Mouse (Mus musculus) hindbrain, embryonic 14.5 days (tissue): ENCODE measurements around the gene E330017A01Rik. TPM values are rescaled to one million over a fixed set of nuclear protein-coding genes. Genes with fewer than 3 reads are reported as not detected.

Source experiments
- ATAC-seq: fragments of 200-750 bp; cut with Nextera tagmentation; 2 replicates; pipeline ENCODE4 v1.8.0; 2017; ENCODE audit warnings: moderate number of reproducible peaks, mild to moderate bottlenecking, moderate TSS enrichment, moderate library complexity; ENCODE audit not compliant: low FRiP score
- DNase-seq: peaks from one replicate; pipeline ENCODE4 v3.0.0-alpha.2; 2015; ENCODE audit warnings: low spot score
- H3K27ac ChIP-seq: fragments of 300-500 bp; sonication (generic); 2 replicates; pipeline ENCODE4 v1.5.1; 2014; ENCODE audit warnings: mild to moderate bottlenecking, moderate library complexity
- H3K27me3 ChIP-seq: fragments of 300-500 bp; sonication (generic); 2 replicates; pipeline ENCODE4 v1.6.1; 2014; ENCODE audit warnings: mild to moderate bottlenecking, low read length, mixed read lengths; ENCODE audit not compliant: control insufficient read depth, insufficient read depth
- H3K36me3 ChIP-seq: fragments of 300-500 bp; sonication (generic); replicated peaks from 2 replicates; pipeline ENCODE4 v1.6.1; 2014; ENCODE audit not compliant: control insufficient read depth, insufficient read depth
- H3K4me1 ChIP-seq: fragments of 300-500 bp; sonication (generic); replicated peaks from 2 replicates; pipeline ENCODE4 v1.6.1; 2014; ENCODE audit warnings: antibody characterized with exemption, low read length, mixed read lengths; ENCODE audit not compliant: control insufficient read depth, insufficient read depth
- H3K4me2 ChIP-seq: fragments of 300-500 bp; sonication (generic); replicated peaks from 2 replicates; pipeline ENCODE4 v1.6.1; 2014; ENCODE audit warnings: mild to moderate bottlenecking, moderate library complexity
- H3K4me3 ChIP-seq: fragments of 300-500 bp; sonication (generic); replicated peaks from 2 replicates; pipeline ENCODE4 v1.5.1; 2014; ENCODE audit warnings: mild to moderate bottlenecking, low read length
- H3K9ac ChIP-seq: fragments of 300-500 bp; sonication (generic); 2 replicates; pipeline ENCODE4 v1.6.1; 2014
- H3K9me3 ChIP-seq: fragments of 300-500 bp; sonication (generic); 2 replicates; pipeline ENCODE4 v1.6.1; 2016; ENCODE audit warnings: low read length; ENCODE audit not compliant: control insufficient read depth
- WGBS: fragments of 180-500 bp; shearing (Covaris S2); extraction: QIAGEN DNeasy Blood & Tissue Kit; methylation state at CpG from one replicate; pipeline ENCODE4 v1.1.7; 2014; 5-methylcytosine and 5-hydroxymethylcytosine counted together
- polyA plus RNA-seq: library from polyadenylated mRNA; unstranded; fragments of >200 nt; fragmentation: Nextera tagmentation; extraction: Ambion mirVana; gene quantifications from 2 replicates; pipeline ENCODE4 v1.2.1, GENCODE M21; 2014

The E330017A01Rik gene
- polyA plus RNA-seq, 1 experiment from 2014 or later, result not detected

- Histone ChIP-seq H3K4me1 (peaks cover 6% of the 10 kb centered on the region), H3K4me3 (no peak overlapping the region), H3K9me3 (no peaks in the 10 kb centered on the region), H3K4me2 (no peak overlapping the region), H3K27me3 (no peaks in the 10 kb centered on the region), H3K36me3 (peaks cover 60% of the 10 kb centered on the region), H3K27ac (no peak overlapping the region), H3K9ac (no peak overlapping the region)
- ATAC-seq (no peak), DNase-seq (no peak)
- WGBS, result 89% methylated on average over 7 of the region's 7 CpGs
These were observed 37.6 kb upstream of the E330017A01Rik start for GRCm38 (mm10) chr16:58676156-58676555.

DNA sequence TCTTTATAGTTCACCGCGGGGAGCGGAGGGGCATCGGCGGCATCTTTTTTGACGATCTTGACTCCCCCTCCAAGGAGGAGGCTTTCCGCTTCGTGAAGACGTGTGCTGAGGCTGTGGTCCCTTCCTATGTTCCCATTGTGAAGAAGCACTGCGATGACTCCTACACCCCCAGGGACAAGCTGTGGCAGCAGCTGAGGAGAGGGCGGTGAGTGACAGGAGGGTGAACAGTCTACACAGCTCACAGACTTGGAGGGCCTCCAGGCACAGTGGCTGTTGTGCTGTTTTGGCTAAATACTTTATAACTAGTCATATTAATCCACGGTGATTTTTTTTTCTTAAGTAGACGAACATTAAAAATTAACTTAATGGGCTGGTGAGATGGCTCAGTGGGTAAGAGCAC, 36.7 kb upstream of the E330017A01Rik start:
- Histone ChIP-seq H3K36me3 (peaks cover 54% of the 10 kb centered on the region), H3K4me2 (no peak overlapping the region), H3K9me3 (no peaks in the 10 kb centered on the region), H3K27ac (no peak overlapping the region), H3K4me1 (peaks cover 7% of the 10 kb centered on the region), H3K4me3 (no peak overlapping the region), H3K9ac (no peak overlapping the region), H3K27me3 (no peaks in the 10 kb centered on the region)
- DNase-seq, result no peak
- 87% methylated on average over 13 of the region's 13 CpGs for WGBS
- ATAC-seq, result no peak

- H3K27ac ChIP-seq, result no peak overlapping the region
- peaks cover 7% of the 10 kb centered on the region for H3K4me1 ChIP-seq
- peaks cover 54% of the 10 kb centered on the region for H3K36me3 ChIP-seq
- H3K4me2 ChIP-seq, result no peak overlapping the region
- DNase-seq, result no peak
- 94% methylated on average over 15 of the region's 15 CpGs for WGBS
- no peaks in the 10 kb centered on the region for H3K9me3 ChIP-seq
- no peak overlapping the region for H3K4me3 ChIP-seq
- H3K9ac ChIP-seq, result no peak overlapping the region
- no peak for ATAC-seq
- no peaks in the 10 kb centered on the region for H3K27me3 ChIP-seq
These were observed 35.4 kb upstream of the E330017A01Rik start for GRCm38 (mm10) chr16:58673811-58674410.

DNA sequence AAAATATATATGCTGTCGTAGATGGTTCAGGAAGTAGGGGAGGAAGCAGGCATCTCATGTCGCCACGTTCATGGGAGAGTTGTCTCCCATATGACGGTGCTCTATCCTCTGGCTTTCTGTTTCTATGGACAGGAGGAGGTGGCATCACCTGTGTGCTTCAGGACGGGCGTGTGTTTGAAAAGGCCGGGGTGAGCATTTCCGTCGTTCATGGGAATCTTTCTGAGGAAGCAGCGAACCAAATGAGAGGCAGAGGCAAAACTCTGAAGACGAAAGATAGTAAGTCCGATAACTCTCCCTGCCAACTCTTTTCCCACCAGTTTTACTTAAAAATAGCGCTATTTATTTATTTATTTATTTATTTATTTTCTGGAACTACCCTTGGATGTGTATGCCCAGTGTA, 33.9 kb upstream of the E330017A01Rik start:
- no peak overlapping the region for H3K4me2 ChIP-seq
- H3K9me3 ChIP-seq, result no peaks in the 10 kb centered on the region
- DNase-seq, result no peak
- no peak overlapping the region for H3K27ac ChIP-seq
- no peak for ATAC-seq
- H3K27me3 ChIP-seq, result no peaks in the 10 kb centered on the region
- H3K4me3 ChIP-seq, result no peak overlapping the region
- no peak overlapping the region for H3K9ac ChIP-seq
- WGBS, result 94% methylated on average over 13 of the region's 13 CpGs
- H3K4me1 ChIP-seq, result peaks cover 7% of the 10 kb centered on the region
- peaks cover 41% of the 10 kb centered on the region for H3K36me3 ChIP-seq

GRCm38 (mm10) chr16:58671212-58671985, 32.9 kb upstream of the E330017A01Rik start:
- 76% methylated on average over 8 of the region's 8 CpGs for WGBS
- DNase-seq (no peak), ATAC-seq (no peak)
- no peaks in the 10 kb centered on the region for H3K9me3 ChIP-seq
- H3K4me3 ChIP-seq, result peak overlapping the region; percentile 83
- H3K27ac ChIP-seq, result no peak overlapping the region
- H3K9ac ChIP-seq, result 0 out of 2 replicates have a peak overlapping the region, but pooled peaks have one; percentile 75
- no peaks in the 10 kb centered on the region for H3K27me3 ChIP-seq
- H3K4me1 ChIP-seq, result peaks cover 7% of the 10 kb centered on the region
- H3K36me3 ChIP-seq, result peaks cover 33% of the 10 kb centered on the region
- peak overlapping the region; percentile 72 for H3K4me2 ChIP-seq

- no peaks in the 10 kb centered on the region for H3K27me3 ChIP-seq
- ATAC-seq, result peak; percentile 31
- H3K4me2 ChIP-seq, result peak overlapping the region; percentile 72
- H3K36me3 ChIP-seq, result peaks cover 27% of the 10 kb centered on the region
- peak overlapping the region; percentile 83 for H3K4me3 ChIP-seq
- WGBS, result under 1% methylated on average over 25 of the region's 25 CpGs
- peaks cover 7% of the 10 kb centered on the region for H3K4me1 ChIP-seq
- H3K27ac ChIP-seq, result peak overlapping the region; percentile 78
- no peaks in the 10 kb centered on the region for H3K9me3 ChIP-seq
- H3K9ac ChIP-seq, result peak overlapping the region; percentile 75
- peak; percentile 42 for DNase-seq
These were observed 32.1 kb upstream of the E330017A01Rik start for GRCm38 (mm10) chr16:58670643-58671042.

- under 1% methylated on average over 51 of the region's 51 CpGs for WGBS
These were observed 31.5 kb upstream of the E330017A01Rik start, which contains the start of gene Cpox for GRCm38 (mm10) chr16:58669917-58670630. Gene Cpox (plus strand): TSS chr16:58670292.

DNA sequence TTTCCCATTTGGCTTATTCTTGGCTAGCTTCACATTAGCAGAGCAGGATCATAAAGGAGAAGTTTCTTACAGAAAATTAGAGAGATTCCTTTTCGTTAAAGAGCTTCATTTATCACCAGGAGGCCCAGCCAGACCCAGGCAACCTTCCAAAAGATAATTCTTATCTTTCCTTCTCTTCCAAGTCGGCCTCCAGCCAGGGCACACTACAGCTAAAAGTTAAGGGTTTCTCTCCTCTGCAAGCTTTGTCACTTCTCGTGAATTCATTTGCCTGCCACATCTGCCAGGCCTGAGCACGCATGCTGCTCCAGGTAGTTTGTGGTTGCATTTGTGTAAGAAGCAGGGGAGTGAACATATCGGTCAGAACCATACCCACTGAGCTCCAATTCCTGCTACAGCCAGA, 30.7 kb upstream of the E330017A01Rik start:
- H3K4me2 ChIP-seq, result peak overlapping the region; percentile 72
- H3K27me3 ChIP-seq, result no peaks in the 10 kb centered on the region
- H3K4me1 ChIP-seq, result peaks cover 7% of the 10 kb centered on the region
- ATAC-seq (no peak), DNase-seq (no peak)
- no peak overlapping the region for H3K27ac ChIP-seq
- 60% methylated on average over 5 of the region's 5 CpGs for WGBS
- peak overlapping the region; percentile 83 for H3K4me3 ChIP-seq
- H3K9me3 ChIP-seq, result no peaks in the 10 kb centered on the region
- peak overlapping the region; percentile 75; the same call in 1 of the 2 replicates for H3K9ac ChIP-seq
- H3K36me3 ChIP-seq, result peaks cover 14% of the 10 kb centered on the region

More at GRCm38 (mm10) chr16:58669917-58670630, 31.5 kb upstream of the E330017A01Rik start, which contains the start of gene Cpox:
- H3K4me2 ChIP-seq, result peak within 1 kb of the TSS; percentile 72
- H3K4me3 ChIP-seq, result peak within 1 kb of the TSS; percentile 83
- DNase-seq, result peak; percentile 80
- no peaks in the 10 kb centered on the region for H3K9me3 ChIP-seq
- H3K9ac ChIP-seq, result peak within 1 kb of the TSS; percentile 75
- peak; percentile 99 for ATAC-seq
- H3K36me3 ChIP-seq, result peaks cover 22% of the 10 kb centered on the region
- H3K4me1 ChIP-seq, result peaks cover 7% of the 10 kb centered on the region
- H3K27ac ChIP-seq, result peak within 1 kb of the TSS; percentile 78
- H3K27me3 ChIP-seq, result no peaks in the 10 kb centered on the region

GRCm38 (mm10) chr16:58668586-58668985, 30.0 kb upstream of the E330017A01Rik start:
- Histone ChIP-seq H3K4me2 (no peak overlapping the region), H3K27ac (no peak overlapping the region), H3K9ac (no peak overlapping the region), H3K4me1 (peaks cover 7% of the 10 kb centered on the region), H3K9me3 (no peaks in the 10 kb centered on the region), H3K4me3 (no peak overlapping the region), H3K27me3 (no peaks in the 10 kb centered on the region), H3K36me3 (peaks cover 7% of the 10 kb centered on the region; the same call in 1 of the 2 replicates)
- ATAC-seq, result no peak
- DNase-seq, result no peak
- 82% methylated on average over 3 of the region's 3 CpGs for WGBS
